Mouse (Mus musculus) layer of hippocampus, adult 8-10 months (tissue): ENCODE data around the gene Sec14l5. TPM values are rescaled to one million over a fixed set of nuclear protein-coding genes. Genes with fewer than 3 reads are reported as not detected.
A peak's percentile ranks its signal among the peaks of the same experiment; 100 is the strongest.
"Not testable (repeated sequence)": the region's sequence is repeated elsewhere in the genome, so short reads cannot be mapped to it uniquely, and the experiment has no call there.

Experiments used
- DNase-seq, 2 experiments: peaks; one replicate each; pipeline ENCODE4 v3.0.0; 2022; ENCODE audit warnings: low spot score in 2 of 2
- microRNA-seq, 2 experiments: library from miRNA; unstranded; fragments of <30 nt; microRNA quantifications; one replicate each; pipeline ENCODE4 v1.2.0; 2022
- total RNA-seq, 4 experiments: library from RNA; stranded (reverse); gene quantifications; 2 replicates each; pipeline ENCODE4 v1.2.4; 2022

Sec14l5 gene
- total RNA-seq, 4 experiments from 2014 or later, result 8.3 to 11.1 (median 9.7) TPM

DNA sequence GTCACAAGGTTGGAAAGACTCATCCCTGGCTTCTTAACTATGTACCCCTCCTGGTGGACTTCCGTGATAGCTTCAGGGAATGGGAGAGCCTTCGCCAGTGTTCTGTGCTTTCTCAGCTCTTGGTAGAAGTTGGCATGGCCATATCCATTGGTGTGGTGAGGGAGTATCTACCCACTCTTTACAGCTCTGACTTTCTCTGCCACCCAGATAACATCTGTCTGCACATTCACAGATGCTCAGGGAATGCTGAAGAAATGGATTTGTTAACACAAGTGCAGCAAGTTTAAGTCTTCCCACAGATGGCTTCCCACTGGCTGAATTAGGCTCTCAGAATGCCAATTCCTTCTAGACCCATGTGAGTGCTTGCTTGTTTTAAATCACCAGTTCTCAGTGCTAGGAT lies 67.2 kb downstream of the Sec14l5 start:
- DNase-seq, result no peak

DNA sequence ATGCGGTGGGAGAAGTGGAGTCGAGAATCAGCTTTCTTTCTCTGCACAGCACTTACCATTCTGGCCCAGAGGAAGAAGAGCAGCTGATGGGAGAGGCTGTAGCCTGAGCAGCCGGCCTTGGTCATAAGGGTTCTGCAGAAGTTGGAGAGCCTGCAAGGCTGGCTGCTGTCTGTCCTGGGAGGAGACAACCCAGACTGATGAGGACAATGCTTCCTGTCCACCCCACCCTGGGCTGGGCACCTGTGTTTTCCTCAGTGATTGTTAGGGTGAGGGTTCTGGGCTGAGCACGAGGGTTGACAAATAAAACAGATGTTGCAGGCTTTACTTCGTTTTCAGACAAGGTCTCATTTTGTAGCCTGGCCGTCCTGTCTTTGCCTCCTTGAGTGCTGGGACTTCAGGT lies 69.8 kb downstream of the Sec14l5 start:
- DNase-seq, result no peak

DNA sequence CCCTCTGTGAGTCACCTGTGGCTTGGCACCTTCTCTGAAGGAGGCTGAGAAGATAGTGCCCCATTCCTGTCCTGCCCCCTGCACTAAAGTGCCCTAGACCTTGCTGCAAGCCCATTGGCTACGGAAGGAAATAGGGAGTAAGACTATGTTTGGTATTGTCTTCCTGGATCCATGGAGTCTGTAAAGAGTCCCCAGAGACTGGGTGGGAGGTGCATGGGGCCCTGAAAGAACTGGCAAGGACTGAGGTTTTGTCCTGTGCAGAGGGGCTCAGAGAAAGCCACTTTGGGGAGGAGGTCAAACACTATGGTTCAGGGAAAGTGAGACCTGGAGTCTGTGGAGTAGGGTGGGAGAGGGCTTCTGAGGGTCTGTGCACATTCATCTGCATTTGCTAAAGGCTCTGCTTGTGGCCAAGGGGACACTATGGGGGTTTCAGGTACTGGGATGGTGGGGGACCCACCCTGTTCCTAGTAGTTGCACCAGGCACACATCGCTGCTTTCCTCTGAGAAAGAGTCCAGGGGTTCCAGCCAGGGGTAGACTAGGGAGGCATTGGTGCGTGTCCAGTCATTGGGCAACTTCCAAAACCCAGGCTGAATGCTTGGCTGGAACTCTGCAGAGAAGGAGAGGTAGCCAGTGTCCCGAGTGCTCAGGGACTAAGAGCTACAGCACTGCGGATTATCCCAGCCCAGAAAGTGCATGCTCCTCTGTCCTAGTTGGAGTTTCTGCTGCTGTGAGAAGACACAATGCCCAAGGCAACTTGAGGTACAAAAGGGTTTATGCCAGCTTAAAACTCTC lies 70.6 kb downstream of the Sec14l5 start:
- no peak for DNase-seq

DNA sequence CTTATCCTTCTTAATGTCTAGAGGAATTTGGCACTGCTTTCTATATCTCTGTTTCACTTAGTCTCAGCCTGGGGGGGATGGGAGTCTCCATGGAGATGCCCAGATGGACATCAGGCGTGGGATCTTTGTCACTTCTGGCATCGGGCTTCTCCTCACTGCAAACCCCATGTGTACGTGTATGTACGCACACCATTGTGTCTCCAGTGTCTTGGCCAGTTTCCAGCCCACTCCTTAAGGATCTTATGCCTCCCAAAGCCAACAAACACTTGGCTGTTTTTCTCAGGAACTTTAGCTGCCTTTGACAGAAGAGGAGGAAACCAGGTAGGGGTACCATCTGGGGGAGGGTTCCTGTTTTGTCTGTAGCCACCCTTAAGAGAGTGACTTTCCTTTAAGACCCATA lies 74.5 kb downstream of the Sec14l5 start:
- no peak for DNase-seq

DNA sequence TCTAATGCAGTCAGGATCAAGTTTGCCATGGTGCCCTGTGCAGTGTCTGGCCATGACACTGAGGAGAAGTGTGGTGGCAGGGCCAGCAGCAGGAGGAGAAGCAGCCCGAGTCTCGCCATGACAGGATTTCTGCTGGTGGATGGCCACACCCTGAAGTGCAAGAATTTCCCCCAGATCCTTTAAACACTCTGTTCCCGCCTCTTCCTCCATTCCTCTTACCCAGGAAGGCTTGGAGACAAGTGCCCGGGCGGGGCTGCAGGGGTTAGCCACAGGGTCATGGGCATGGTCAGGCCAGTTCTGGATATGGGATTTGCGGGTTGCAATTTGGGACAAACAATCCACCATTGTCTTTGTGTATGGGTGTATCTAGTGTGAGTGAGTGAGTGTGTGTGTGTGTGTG lies 75.2 kb downstream of the Sec14l5 start, which contains the start of gene AU021092:
TSS of gene AU021092 (minus strand) at position 160 of the 400 bp plus-strand sequence.
- no peak for DNase-seq

DNA sequence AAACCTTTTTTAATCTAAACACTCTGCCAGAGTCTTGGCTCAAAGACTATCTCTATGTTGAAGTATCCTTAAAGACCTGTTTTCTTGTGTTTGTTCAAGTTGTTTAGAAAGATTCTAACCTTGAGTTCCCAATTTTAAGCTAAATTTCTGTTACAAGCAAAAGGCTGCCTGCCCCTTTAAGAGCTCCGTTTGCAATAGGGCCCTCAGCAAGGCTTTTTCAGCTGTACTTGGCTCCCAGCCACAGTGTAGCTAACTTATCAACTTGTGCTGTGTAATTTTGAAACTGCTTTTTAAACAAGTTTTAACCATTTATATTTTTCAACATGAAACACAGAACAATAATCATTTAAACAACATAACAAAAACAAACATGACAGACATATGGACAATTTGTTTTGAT lies 79.6 kb downstream of the Sec14l5 start:
- not testable (repeated sequence) for DNase-seq

DNA sequence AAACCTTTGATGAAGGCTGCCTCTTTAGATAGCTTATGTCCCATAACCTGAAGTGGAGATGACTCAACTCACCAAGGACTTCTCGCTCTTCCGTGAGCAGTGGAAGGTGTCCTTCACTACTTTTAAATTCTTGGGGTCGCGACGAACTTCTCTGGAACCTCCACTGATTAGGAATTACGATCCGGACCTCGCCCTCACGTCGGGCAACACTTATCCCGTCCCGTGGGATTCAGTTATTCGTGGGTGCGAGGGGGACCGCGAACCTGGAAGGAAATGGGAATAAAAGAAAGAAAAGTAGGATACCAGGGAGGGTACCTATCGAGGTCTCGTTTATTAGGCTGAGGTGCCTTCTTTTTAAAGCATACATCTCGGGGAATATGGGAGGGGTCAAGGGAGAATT lies 80.6 kb downstream of the Sec14l5 start:
- DNase-seq, result not testable (repeated sequence)

DNA sequence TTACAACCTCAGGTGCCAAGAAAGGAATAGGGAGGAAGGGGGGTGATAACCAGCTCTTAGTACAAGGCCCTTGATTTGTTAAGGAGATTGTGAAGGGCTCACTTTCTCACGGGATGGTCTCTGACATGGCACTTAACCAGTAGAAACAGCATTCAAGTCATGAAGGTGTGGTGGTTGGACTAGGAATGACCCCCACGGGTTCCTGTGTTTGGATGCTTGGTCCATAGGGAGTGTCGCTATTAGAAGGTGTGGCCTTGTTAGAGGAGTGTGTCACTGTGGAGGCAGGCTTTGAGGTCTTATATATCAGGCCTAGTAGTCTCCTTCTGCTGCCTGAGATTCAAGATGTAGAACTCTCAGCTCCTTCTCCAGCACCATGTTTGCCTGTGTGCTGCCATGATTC lies 81.2 kb downstream of the Sec14l5 start:
- not testable (repeated sequence) for DNase-seq

DNA sequence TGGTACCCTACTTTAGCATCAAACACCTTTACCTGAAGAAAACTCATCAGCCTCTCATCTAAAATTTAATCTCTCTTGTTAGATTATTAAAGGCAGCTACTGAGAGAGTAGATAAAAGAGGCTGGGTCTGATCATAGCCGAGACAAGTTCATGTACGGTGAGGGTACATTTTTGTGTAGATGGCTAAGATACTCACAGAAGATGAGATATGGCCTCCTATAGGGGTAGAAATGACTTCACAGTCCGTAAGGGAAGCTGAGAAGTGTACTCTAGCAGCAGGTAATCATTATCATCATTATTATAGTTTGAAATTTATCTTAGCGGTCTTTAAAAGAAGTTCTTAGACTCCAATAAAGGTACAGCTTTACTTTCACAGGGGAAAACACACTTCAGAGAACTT lies 86.1 kb downstream of the Sec14l5 start:
- DNase-seq, result no peak

DNA sequence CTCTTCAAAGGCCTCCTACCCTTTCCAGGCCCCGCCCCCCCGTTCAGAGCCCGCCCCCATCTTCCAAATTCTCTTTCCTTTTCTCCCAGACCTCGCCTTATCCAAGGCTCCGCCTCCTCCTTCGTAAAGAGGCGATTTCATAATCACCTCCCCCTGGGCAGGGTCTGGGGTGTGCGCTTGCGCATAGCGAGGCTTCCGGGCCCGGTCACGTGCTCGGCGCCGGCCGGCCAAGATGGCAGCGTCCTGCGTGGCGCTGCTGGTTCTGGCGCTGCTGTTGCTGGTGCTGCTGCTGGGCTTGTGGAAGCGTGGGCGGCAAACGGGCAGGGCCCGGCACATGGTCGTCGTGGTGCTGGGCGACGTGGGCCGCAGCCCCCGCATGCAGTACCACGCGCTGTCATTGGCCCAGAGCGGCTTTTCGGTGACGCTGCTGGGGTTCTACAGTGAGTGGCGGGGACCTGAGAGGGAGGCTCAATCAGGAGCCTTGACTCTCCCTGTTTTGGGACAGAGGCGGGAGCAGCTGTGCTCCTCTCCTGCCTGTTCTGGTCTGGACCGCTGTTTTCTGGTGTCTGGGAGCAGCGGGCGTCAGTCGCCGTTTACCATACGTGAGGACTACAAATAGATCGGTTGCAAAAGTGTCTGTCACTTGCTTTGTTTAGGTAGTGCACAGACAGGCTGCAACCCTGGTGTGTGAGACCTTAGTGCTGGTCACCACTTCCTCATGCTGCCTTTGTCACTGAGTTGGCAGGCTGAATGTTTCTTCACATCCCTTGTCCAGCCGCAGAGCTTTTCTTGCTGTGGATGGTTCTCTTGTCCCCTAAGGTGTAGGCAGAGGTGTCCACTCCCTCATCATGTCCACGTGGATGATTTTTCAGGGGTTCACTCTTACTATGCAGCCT lies 86.8 kb downstream of the Sec14l5 start, which contains the start of gene Alg1:
TSS of gene Alg1 (plus strand) at position 204 of the 896 bp plus-strand sequence.
- peak; percentile 89 to 93 for DNase-seq

Small RNA genes lying within 50 kb of the gene (microRNA-seq; reads per million reads assigned to microRNA genes)
- gene Gm23689, result 0 reads per million in 2 experiments
- 0 reads per million in 2 experiments for gene Gm26095
- 0 reads per million in 2 experiments for gene Mir6364

Other genes starting within 250 kb of the Sec14l5 start
- gene Nudt16l1, start 208.3 kb upstream of the Sec14l5 start, total RNA-seq, result 10 to 100 TPM; 75.3 to 81.3 (median 78.2) TPM
- 10 to 100 TPM; 67.3 to 90.8 (median 81.5) TPM for gene Anks3, start 182.9 kb upstream of the Sec14l5 start, total RNA-seq
- gene Sept12, start 149.3 kb upstream of the Sec14l5 start, total RNA-seq, result not detected
- gene Smim22, start 139.8 kb upstream of the Sec14l5 start, total RNA-seq, result not detected
- 100 to 1,000 TPM; 282 to 333 (median 307) TPM for gene Rogdi, start 133.6 kb upstream of the Sec14l5 start, total RNA-seq
- 100 to 1,000 TPM; 134 to 153 (median 147) TPM for gene Glyr1, start 97.2 kb upstream of the Sec14l5 start, total RNA-seq
- gene Ubn1, start 97.1 kb upstream of the Sec14l5 start, total RNA-seq, result 10 to 100 TPM; 41.1 to 47.2 (median 44.8) TPM
- gene Ppl, start 14.7 kb upstream of the Sec14l5 start, total RNA-seq, result 1 to 10 TPM; 3.9 to 6.4 (median 5.0) TPM
- 10 to 100 TPM; 11.1 to 18.8 (median 14.8) TPM for gene Nagpa, start 56.9 kb downstream of the Sec14l5 start, total RNA-seq
- gene AU021092, start 75.2 kb downstream of the Sec14l5 start, total RNA-seq, result 1 to 10 TPM; 5.2 to 6.2 (median 5.6) TPM
- gene Alg1, start 86.5 kb downstream of the Sec14l5 start, total RNA-seq, result 10 to 100 TPM; 32.0 to 36.7 (median 32.7) TPM
- 1 to 10 TPM; 3.9 to 7.2 (median 5.0) TPM for gene Eef2kmt, start 108.9 kb downstream of the Sec14l5 start, total RNA-seq